Mouse (Mus musculus) erythroblast, embryonic 14.5 days (primary cell): ENCODE results near the gene Foxf1.

Source experiments
- GATA1 ChIP-seq: IDR thresholded peaks from 2 replicates; pipeline ENCODE4 v1.6.1; 2012; ENCODE audit warnings: low read length, inconsistent platforms, mixed read lengths
- TAL1 ChIP-seq: IDR thresholded peaks from 3 replicates; pipeline ENCODE4 v1.6.1; 2012; ENCODE audit warnings: low read length, inconsistent platforms, mixed read lengths

- TF ChIP-seq GATA1 (no peak), TAL1 (no peak)
Measured at GRCm38 (mm10) chr8:121047441-121047840, 36.7 kb upstream of the Foxf1 start.
